Mouse (Mus musculus) spleen, adult 2 months (tissue): ENCODE measurements around the gene Thegl.

Experiments used
- CTCF ChIP-seq: fragments of 200-500 bp; IDR thresholded peaks from 2 replicates; pipeline ENCODE4 v1.5.1; 2011; ENCODE audit warnings: mild to moderate bottlenecking, inconsistent platforms; ENCODE audit not compliant: insufficient read depth, insufficient read length, insufficient replicate concordance; ENCODE audit errors: extremely low read depth
- POLR2A ChIP-seq: fragments of 200-500 bp; IDR thresholded peaks from 2 replicates; pipeline ENCODE4 v1.6.1; 2011; ENCODE audit warnings: low read depth, low read length, inconsistent platforms

- TF ChIP-seq CTCF = no peak
- TF ChIP-seq POLR2A = no peak
Observed at GRCm38 (mm10) chr5:77099997-77100380, 84.2 kb downstream of the Thegl start.
